Mouse (Mus musculus) lung, postnatal 0 days (tissue): ENCODE results near the gene Aurka.

Source experiments
- CTCF ChIP-seq: IDR thresholded peaks from 2 replicates; pipeline ENCODE4 v1.5.1; 2016; ENCODE audit warnings: antibody characterized with exemption, mild to moderate bottlenecking
- EP300 ChIP-seq: IDR thresholded peaks from 2 replicates; pipeline ENCODE4 v1.6.1; 2016; ENCODE audit warnings: antibody characterized with exemption, mild to moderate bottlenecking, control low read depth

GRCm38 (mm10) chr2:172376551-172376950 lies 6.2 kb upstream of the Aurka start:
- no peak for TF ChIP-seq CTCF
- no peak for TF ChIP-seq EP300
